Mouse (Mus musculus): ENCODE data around the gene Cx3cl1. TPM values are rescaled to one million over a fixed set of nuclear protein-coding genes. Genes with fewer than 3 reads are reported as not detected.

The Cx3cl1 gene
- polyA plus RNA-seq, 1 experiment from 2014 or later = 6.1 TPM

Other genes with a start within 250 kb of the Cx3cl1 start
- 9.5 and 11.2 TPM in 2 replicates for gene Cpne2, start 239.0 kb upstream of the Cx3cl1 start, polyA plus RNA-seq (2014; fragmentation: Nextera tagmentation; extraction: Ambion mirVana)
- gene Rspry1, start 170.1 kb upstream of the Cx3cl1 start, polyA plus RNA-seq (2014; fragmentation: Nextera tagmentation; extraction: Ambion mirVana) = 46.3 and 49.8 TPM in 2 replicates
- 95.9 and 101 TPM in 2 replicates for gene Fam192a, start 170.0 kb upstream of the Cx3cl1 start, polyA plus RNA-seq (2014; fragmentation: Nextera tagmentation; extraction: Ambion mirVana)
- gene Arl2bp, start 105.4 kb upstream of the Cx3cl1 start, polyA plus RNA-seq (2014; fragmentation: Nextera tagmentation; extraction: Ambion mirVana) = 89.6 and 95.5 TPM in 2 replicates
- gene Pllp, start 75.7 kb upstream of the Cx3cl1 start, polyA plus RNA-seq (2014; fragmentation: Nextera tagmentation; extraction: Ambion mirVana) = 0.42 and 0.56 TPM in 2 replicates
- not detected in 2 replicates for gene Ccl22, start 26.4 kb upstream of the Cx3cl1 start, polyA plus RNA-seq (2014; fragmentation: Nextera tagmentation; extraction: Ambion mirVana)
- not detected in 2 replicates for gene Ccl17, start 38.4 kb downstream of the Cx3cl1 start, polyA plus RNA-seq (2014; fragmentation: Nextera tagmentation; extraction: Ambion mirVana)
- 54.0 and 59.3 TPM in 2 replicates for gene Coq9, start 66.3 kb downstream of the Cx3cl1 start, polyA plus RNA-seq (2014; fragmentation: Nextera tagmentation; extraction: Ambion mirVana)
- 160 and 168 TPM in 2 replicates for gene Ciapin1, start 66.3 kb downstream of the Cx3cl1 start, polyA plus RNA-seq (2014; fragmentation: Nextera tagmentation; extraction: Ambion mirVana)
- 153 TPM in 2 replicates for gene Polr2c, start 85.4 kb downstream of the Cx3cl1 start, polyA plus RNA-seq (2014; fragmentation: Nextera tagmentation; extraction: Ambion mirVana)
- 16.3 and 18.5 TPM in 2 replicates for gene Dok4, start 104.3 kb downstream of the Cx3cl1 start, polyA plus RNA-seq (2014; fragmentation: Nextera tagmentation; extraction: Ambion mirVana)
- 20.1 and 20.2 TPM in 2 replicates for gene Ccdc102a, start 146.1 kb downstream of the Cx3cl1 start, polyA plus RNA-seq (2014; fragmentation: Nextera tagmentation; extraction: Ambion mirVana)
- 0.31 TPM in 1 of 2 replicates, not detected in the other for gene Adgrg5, start 151.7 kb downstream of the Cx3cl1 start, polyA plus RNA-seq (2014; fragmentation: Nextera tagmentation; extraction: Ambion mirVana)
- 133 and 140 TPM in 2 replicates for gene Adgrg1, start 202.7 kb downstream of the Cx3cl1 start, polyA plus RNA-seq (2014; fragmentation: Nextera tagmentation; extraction: Ambion mirVana)
- gene Adgrg3, start 245.7 kb downstream of the Cx3cl1 start, polyA plus RNA-seq (2014; fragmentation: Nextera tagmentation; extraction: Ambion mirVana) = 3.5 and 4.1 TPM in 2 replicates